ENCODE assay signal across 8 mouse cellular contexts in genomic region chr5:96209459-96209858, GRCm38 (mm10). TPM values are rescaled to one million over a fixed set of nuclear protein-coding genes. Genes with fewer than 3 reads are reported as not detected.
DNase-seq lines count a peak whose midpoint lies in the region; ATAC-seq lines count a peak whose summit lies in the region.

Mrpl1 (plus strand) TSS chr5:96209493.

- peak within 1 kb of the TSS; percentile 89 for H3K4me3 ChIP-seq in intestine, embryonic 16.5 days (ENCODE audit: low read length)
- H3K4me3 ChIP-seq in limb, embryonic 12.5 days (replicated peaks): peak within 1 kb of the TSS; percentile 78
- H3K4me3 ChIP-seq in midbrain, embryonic 12.5 days: peak within 1 kb of the TSS; percentile 74
- H3K4me3 ChIP-seq in stomach, embryonic 16.5 days (replicated peaks; ENCODE audit: low read length): peak within 1 kb of the TSS; percentile 99

- H3K36me3 ChIP-seq in intestine, embryonic 16.5 days (ENCODE audit: control insufficient read depth, insufficient read depth, low read length): peaks cover 3% of the 10 kb centered on the region; the same call in 1 of the 2 replicates
- H3K36me3 ChIP-seq in limb, embryonic 12.5 days: peaks cover 7% of the 10 kb centered on the region
- H3K36me3 ChIP-seq in midbrain, embryonic 12.5 days: peaks cover 4% of the 10 kb centered on the region
- H3K36me3 ChIP-seq in stomach, embryonic 16.5 days (ENCODE audit: control insufficient read depth, insufficient read depth, low read length): no peaks in the 10 kb centered on the region

- ATAC-seq in granulocyte monocyte progenitor cell, adult 5-6 weeks (replicated peaks; ENCODE audit: poor library complexity, severe bottlenecking): peak; percentile 62
- peak; percentile 74 for ATAC-seq in intestine, embryonic 16.5 days
- ATAC-seq in limb, embryonic 12.5 days (ENCODE audit: insufficient number of reproducible peaks, insufficient read depth, low FRiP score, low TSS enrichment, low read depth): peak; percentile 80
- peak; percentile 64 for ATAC-seq in midbrain, embryonic 12.5 days (ENCODE audit: low FRiP score, low read depth)
- ATAC-seq in stomach, embryonic 16.5 days (ENCODE audit: insufficient read depth, low FRiP score): peak; percentile 64

- DNase-seq in CD4-positive helper T cell, adult 2 months (ENCODE audit: low read depth, low spot score): peak; percentile 87
- peak; percentile 13 for DNase-seq in adrenal gland, adult 8-10 months
- peak; percentile 57 for DNase-seq in embryo, embryonic 9.5 days (ENCODE audit: extremely low spot score)

- peak within 1 kb of the TSS; percentile 88 for H3K27ac ChIP-seq in intestine, embryonic 16.5 days (ENCODE audit: low read length)
- H3K27ac ChIP-seq in limb, embryonic 12.5 days: peak within 1 kb of the TSS; percentile 87
- peak within 1 kb of the TSS; percentile 67 for H3K27ac ChIP-seq in midbrain, embryonic 12.5 days (replicated peaks)
- H3K27ac ChIP-seq in stomach, embryonic 16.5 days (ENCODE audit: low read length): peak within 1 kb of the TSS; percentile 94

- no peaks in the 10 kb centered on the region for H3K27me3 ChIP-seq in intestine, embryonic 16.5 days (replicated peaks; ENCODE audit: control insufficient read depth, insufficient read depth, low read length)
- no peaks in the 10 kb centered on the region for H3K27me3 ChIP-seq in limb, embryonic 12.5 days
- no peaks in the 10 kb centered on the region for H3K27me3 ChIP-seq in midbrain, embryonic 12.5 days
- no peaks in the 10 kb centered on the region for H3K27me3 ChIP-seq in stomach, embryonic 16.5 days (ENCODE audit: control insufficient read depth, insufficient read depth, low read length)

- H3K4me2 ChIP-seq in intestine, embryonic 16.5 days (ENCODE audit: low read depth, low read length): peak within 1 kb of the TSS; percentile 76
- peak within 1 kb of the TSS; percentile 76 for H3K4me2 ChIP-seq in limb, embryonic 12.5 days
- peak within 1 kb of the TSS; percentile 70 for H3K4me2 ChIP-seq in midbrain, embryonic 12.5 days (replicated peaks)
- peak within 1 kb of the TSS; percentile 84 for H3K4me2 ChIP-seq in stomach, embryonic 16.5 days (ENCODE audit: low read depth, low read length)

- peaks cover 3% of the 10 kb centered on the region for H3K4me1 ChIP-seq in intestine, embryonic 16.5 days (ENCODE audit: control insufficient read depth, insufficient read depth, low read length)
- peaks cover 12% of the 10 kb centered on the region for H3K4me1 ChIP-seq in limb, embryonic 12.5 days (replicated peaks)
- peaks cover 13% of the 10 kb centered on the region for H3K4me1 ChIP-seq in midbrain, embryonic 12.5 days
- H3K4me1 ChIP-seq in stomach, embryonic 16.5 days (ENCODE audit: control insufficient read depth, insufficient read depth, low read length): peaks cover 12% of the 10 kb centered on the region

- WGBS in intestine, embryonic 16.5 days: under 1% methylated on average over 17 of the region's 17 CpGs
- 3% methylated on average over 17 of the region's 17 CpGs for WGBS in limb, embryonic 12.5 days
- 4% methylated on average over 17 of the region's 17 CpGs for WGBS in midbrain, embryonic 12.5 days
- 2% methylated on average over 17 of the region's 17 CpGs for WGBS in stomach, embryonic 16.5 days

- H3K9ac ChIP-seq in intestine, embryonic 16.5 days (ENCODE audit: low read depth, low read length): peak within 1 kb of the TSS; percentile 83
- H3K9ac ChIP-seq in limb, embryonic 12.5 days (replicated peaks): peak within 1 kb of the TSS; percentile 72
- H3K9ac ChIP-seq in midbrain, embryonic 12.5 days (replicated peaks): peak within 1 kb of the TSS; percentile 77
- peak within 1 kb of the TSS; percentile 84 for H3K9ac ChIP-seq in stomach, embryonic 16.5 days (ENCODE audit: low read length)

- H3K9me3 ChIP-seq in intestine, embryonic 16.5 days (ENCODE audit: control insufficient read depth, low read length): no peaks in the 10 kb centered on the region
- H3K9me3 ChIP-seq in limb, embryonic 12.5 days: no peaks in the 10 kb centered on the region
- H3K9me3 ChIP-seq in midbrain, embryonic 12.5 days: no peaks in the 10 kb centered on the region
- H3K9me3 ChIP-seq in stomach, embryonic 16.5 days (replicated peaks; ENCODE audit: control insufficient read depth, low read length): no peaks in the 10 kb centered on the region

RNA-seq across cellular contexts. Expression of gene Mrpl1, which starts in this region (rescaled TPM):
- 10 to 100 TPM; 16.3 to 22.2 (median 22.1) TPM for total RNA-seq in adrenal gland, adult 8-10 months (2022)
- total RNA-seq in granulocyte monocyte progenitor cell, adult 5-6 weeks (2014; fragmentation: Nextera tagmentation): 22.2 and 22.6 TPM in 2 replicates
- total RNA-seq in granulocyte monocyte progenitor cell, adult 5-6 weeks (2017): 51.1 and 57.3 TPM in 2 replicates
- 25.6 and 26.3 TPM in 2 replicates for polyA plus RNA-seq in intestine, embryonic 16.5 days (2015; fragmentation: Nextera tagmentation; extraction: Ambion mirVana)
- polyA plus RNA-seq in limb, embryonic 12.5 days (2016; fragmentation: Nextera tagmentation; extraction: Ambion mirVana): 24.8 and 27.5 TPM in 2 replicates
- polyA plus RNA-seq in midbrain, embryonic 12.5 days (2016; fragmentation: Nextera tagmentation; extraction: Ambion mirVana): 20.5 and 22.5 TPM in 2 replicates
- polyA plus RNA-seq in stomach, embryonic 16.5 days (2015; fragmentation: Nextera tagmentation; extraction: Ambion mirVana): 19.2 and 23.2 TPM in 2 replicates

Comparison
In these comparisons a context has a peak if more than half of its experiments do, and no peak if none do; other contexts are left out.
1. Peak in every context shown above with its lines: DNase-seq, ATAC-seq, H3K4me3 ChIP-seq and H3K27ac ChIP-seq.
2. DNase-seq: peak in every context shown above with its lines; median percentile 87 in CD4-positive helper T cell, adult 2 months; 57 in embryo, embryonic 9.5 days; 13 in adrenal gland, adult 8-10 months.